Mouse (Mus musculus) neural tube, embryonic 10.5 days (tissue): ENCODE data around the gene Wwc2.

Source experiments
- DNase-seq: peaks from one replicate; pipeline ENCODE4 v3.0.0-alpha.2; 2017; ENCODE audit warnings: low spot score; ENCODE audit errors: extremely low spot score

Wwc2 gene

DNA sequence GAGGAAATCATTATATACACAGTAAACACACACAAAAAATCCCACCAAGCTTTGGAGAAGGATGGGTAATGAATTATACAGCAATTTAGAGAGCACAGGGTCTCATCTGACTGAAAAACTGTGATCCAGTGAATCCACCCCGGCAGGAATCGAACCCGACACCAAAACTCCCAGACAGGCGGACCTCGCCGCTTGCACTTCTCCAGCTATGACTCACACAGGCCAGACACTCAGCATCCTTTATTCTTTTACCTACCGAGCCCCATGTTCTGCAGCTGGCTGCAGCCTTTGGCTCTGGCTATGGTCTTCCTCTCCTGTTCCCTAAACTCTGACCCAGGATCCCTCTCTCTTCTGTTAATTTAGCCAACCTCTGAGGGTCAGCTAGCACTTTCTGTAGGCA is 85.5 kb downstream of the Wwc2 start:
- DNase-seq: no peak

DNA sequence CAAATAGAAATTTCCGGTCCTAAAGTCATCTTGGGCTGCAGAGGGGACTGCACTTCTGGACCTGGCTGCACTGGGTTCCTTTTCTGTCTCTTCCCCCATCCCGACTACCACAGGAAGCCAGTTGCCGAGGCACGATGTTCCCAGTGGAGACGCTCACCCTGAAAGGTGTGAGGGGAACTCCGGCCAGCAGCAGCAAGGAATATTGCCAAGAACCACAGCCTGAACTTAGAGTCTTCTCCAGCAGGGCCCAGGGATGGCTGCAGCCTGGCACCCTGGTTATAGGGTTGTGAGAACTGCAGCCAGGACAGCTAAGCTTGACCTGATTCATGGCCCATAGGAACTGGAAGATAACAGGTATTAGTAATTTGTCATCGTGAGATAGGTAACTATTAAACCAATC is 86.7 kb downstream of the Wwc2 start:
- no peak for DNase-seq

DNA sequence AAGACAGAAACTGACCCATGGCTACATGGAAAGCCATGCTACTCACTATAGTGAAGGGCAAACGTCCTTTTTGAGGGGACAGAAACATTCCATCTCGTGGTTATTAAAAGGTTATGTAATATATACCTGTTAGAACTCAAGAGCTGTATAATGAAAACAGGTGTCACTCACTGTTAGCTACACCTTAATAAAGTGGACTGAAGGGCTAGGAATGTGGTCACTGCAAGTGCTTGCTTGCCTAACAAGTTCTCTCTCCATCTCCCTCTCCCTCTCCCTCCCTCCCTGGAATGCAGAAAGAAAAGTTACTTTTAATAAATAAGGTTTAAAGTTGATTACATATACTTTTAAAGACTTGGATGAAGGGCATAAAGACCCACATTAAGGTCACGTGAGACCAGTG is 88.0 kb downstream of the Wwc2 start:
- no peak for DNase-seq

DNA sequence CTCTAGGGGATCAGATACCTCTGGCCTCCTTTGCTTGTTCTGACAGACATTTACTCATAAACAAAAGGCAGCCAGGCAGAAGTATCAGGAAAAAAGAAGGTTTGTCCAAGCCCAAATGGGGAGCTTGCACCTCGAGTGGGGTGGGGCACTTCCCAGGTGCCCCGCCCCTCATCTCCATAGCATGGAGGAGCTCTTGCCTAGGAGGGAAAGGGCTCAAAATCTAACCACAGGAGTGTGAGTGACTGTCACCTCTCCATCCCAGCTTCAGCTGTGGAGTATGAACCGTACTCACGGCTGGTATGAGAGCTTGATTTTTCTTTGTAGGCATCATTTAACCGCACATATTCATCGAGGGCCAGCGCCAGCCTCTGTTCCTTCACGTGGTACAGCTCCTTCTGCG is 90.4 kb downstream of the Wwc2 start:
- DNase-seq: no peak

DNA sequence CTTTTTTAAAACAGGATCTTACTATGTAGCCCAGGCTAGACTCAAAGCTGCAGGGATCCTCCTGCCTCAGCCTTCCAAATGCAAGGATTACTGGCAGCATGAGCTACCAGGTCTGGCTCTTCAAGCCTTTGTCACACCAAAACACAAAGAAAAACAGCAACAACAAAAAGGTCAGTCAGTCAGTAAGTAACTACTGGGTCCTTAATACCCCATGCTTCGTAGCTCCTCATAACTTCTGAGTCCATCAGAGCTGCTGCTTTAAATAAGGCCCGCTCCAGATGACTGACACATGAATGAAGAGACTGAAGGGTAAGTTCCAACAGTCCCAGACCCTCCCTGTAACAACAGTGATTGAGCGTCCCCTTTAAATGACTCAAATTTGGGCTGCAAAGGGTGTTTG is 90.8 kb downstream of the Wwc2 start:
- no peak for DNase-seq

DNA sequence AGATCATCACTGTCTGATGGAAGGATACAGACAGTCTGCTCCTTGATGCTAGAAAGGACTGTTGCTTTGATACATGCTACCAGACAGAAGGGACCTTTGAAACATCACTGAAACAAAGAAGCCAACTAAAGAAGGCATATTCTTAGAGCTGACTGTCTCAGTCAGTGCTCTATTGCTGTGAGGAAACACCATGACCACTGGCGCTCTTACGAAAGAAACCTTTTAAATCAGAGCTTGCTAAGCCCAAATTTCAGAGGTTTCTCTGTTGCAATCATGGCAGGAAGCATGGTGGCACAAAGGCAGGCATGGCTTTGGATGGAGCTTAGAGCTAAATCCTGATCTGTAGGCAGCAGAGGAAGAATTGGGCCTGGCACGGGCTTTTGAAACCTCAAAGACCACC is 98.3 kb downstream of the Wwc2 start:
- DNase-seq: no peak

DNA sequence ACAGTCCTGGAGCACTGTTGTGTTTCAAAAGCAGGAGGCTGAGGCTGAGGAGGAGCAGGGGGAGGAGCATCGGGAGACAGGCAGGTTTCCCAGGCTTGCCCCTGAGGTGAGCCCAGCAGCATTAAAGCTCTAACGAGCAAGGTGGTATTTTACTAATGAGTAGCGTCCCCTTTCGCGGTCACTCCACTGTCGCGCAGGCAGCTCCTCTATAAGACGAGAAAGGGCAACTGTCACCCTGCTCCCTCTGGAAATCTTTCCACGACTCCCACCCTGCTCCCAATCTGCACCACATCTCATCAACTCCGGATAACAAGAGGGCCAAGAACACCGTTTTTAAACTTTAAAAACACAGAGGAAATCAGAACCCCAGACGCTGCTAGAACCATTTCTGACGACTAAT is 99.1 kb downstream of the Wwc2 start:
- DNase-seq: no peak

DNA sequence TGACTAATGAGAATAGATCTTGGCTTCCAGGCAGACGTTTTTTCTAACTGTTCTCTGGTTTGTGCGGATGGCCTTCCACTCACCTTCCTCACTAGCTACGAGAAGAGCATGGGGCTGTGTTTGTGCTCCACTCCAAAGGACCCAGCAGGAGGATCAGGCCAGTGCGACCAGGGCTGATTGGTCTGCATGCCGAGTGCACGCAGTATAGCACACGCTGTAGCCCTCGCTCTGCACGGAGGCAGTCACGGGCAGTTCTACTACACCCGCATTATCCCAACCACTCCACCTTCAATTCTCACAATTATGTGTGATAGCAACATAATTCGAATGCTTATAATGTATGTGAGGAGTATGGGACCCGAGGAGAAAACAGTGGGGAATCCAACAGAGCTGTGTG is 99.9 kb downstream of the Wwc2 start:
- DNase-seq: no peak

DNA sequence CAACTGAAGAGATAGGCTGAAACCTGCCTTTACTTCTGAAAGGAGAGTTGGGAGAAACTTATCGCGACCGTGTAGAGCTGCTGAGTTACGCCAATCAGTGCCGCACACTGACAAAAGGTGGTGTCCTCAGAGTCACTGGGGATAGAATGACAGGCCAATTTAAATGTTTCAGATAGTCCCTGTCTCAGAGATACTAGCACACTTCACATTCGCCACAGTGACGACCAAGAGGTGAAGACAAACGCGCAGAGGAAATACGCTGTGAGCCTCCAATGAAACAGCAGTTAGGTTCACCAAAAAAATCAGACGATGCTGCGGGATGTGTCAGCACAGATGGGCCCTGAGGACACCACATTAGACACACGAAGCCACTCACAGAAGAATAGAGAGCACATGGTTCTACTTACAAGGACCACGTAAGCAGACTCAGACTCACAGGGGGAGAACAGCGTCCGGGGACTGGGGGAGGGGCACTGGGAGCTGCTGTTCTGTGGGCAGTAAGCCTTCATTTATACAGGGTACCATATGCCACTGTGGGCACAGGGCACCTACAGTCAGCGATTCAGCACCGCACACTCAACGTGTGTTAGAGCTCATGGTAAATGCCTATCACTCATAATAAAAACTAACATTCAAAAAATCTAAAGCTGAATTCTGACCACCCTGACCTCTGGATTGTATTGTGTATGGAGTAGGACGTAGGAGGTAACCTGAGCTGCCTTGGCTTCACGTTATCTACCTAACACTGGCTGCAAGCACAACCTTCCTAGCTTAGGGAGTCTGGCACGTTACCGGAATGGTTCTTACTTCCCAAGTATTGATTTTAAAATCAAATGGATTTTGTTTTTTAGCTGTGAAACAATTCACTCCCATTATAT is 100.5 kb downstream of the Wwc2 start:
- DNase-seq: no peak

DNA sequence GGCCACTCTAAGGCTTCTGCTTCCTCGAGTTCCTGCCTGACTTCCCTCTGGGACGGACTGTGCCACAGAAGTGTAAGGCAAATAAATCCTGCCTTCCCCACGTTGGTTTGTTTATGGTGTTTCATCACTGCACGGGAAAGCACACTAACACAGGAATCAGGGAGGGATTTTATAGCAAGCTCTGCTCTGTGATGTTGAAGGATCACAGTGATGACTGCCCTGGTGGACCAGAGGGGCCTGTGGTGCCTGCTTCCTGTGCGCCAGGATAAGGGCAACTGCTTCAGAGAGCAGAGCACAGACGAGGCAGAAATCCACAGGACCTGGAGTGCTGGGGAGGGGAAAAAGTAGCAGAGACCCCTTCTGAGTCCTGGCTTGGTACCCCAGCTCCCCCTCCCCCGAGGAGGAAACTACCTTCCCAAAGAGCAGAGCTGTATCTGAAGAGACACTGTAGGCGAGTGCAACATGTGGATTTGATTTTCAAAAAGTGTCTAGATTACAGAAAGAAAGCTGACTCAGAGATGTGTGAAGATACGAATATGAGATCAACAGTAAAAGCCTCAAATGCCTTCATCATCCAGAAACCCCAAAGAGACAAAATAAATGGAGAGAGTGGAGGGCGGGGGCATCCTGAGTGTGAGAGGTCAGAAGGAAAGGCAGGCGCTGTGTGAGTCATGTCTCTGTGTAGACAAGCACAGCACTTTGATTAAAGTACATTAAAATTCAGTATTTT is 101.7 kb downstream of the Wwc2 start:
- DNase-seq: no peak

DNA sequence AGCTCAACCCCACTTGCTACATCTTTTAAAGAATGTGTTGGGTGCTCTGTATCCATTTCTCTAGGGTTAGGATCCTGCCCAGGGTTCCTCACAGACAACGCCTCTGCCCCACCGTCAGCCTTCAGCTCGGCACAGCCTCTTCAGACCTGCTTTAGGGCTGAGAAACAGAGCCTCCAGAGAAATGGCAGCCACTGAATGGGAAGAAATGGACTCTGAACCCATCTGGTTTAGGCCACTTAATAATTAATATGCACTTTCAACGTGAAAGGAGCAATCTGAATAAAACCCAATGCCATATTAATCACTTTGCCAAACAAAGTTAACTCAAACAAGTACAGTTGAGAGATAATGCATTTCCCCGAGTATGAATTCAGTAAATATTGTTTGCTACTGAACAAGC is 106.4 kb downstream of the Wwc2 start:
- no peak for DNase-seq

DNA sequence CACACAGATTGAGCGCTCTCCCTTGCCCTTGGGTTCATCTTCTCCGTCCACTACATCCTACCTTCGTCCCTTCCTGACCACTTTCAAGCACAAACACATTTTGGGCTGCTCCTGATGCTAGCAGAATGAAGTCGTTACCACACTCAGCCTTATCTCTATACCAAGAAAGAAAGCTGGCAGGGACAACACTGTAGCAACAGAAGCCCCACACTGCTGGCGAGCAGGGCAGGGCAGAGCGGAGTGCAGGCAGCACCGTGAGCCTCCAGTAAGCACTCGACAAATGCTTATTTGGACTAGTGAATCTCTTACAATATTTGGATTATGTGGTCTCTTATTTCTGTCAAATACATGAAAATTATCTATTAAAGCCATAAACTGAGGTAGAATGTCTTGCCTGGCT is 107.0 kb downstream of the Wwc2 start:
- no peak for DNase-seq

DNA sequence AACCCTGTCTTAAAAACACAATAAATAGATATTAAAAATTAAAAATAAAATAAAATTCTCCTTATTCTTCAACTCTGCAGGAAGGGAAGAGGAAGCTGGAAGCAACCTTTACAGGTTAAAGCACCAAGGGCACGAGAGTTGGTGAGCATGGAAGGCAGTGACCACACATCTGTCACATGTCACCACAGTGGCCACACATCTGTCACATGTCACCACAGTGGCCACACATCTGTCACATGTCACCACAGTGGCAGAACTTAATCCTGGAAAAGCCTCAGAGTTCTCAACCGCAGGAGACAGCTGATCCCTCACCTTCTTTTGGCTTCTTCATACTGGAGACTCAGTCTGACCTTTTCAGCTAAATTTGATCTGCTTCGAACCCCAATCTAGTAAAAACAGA is 112.2 kb downstream of the Wwc2 start:
- DNase-seq: no peak

DNA sequence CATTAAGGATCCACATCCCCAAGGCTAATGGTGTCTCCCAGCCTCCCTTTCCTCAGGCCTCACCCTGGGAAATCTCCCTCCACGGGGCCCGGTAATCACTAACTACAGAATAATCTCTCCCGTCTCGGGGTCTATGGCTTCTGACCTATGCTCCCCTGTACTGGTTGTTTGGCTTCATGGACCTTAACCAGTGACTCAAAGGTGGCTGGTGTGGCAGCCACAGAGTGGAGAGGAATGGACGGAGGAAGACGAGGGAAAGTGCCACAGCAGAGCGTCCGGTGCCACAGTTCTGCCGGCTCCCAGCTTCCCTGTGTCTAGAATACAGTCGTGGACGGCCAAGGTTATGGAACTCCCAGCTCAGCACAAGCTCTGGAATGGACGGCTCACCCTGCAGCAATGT is 114.9 kb downstream of the Wwc2 start:
- DNase-seq: no peak

DNA sequence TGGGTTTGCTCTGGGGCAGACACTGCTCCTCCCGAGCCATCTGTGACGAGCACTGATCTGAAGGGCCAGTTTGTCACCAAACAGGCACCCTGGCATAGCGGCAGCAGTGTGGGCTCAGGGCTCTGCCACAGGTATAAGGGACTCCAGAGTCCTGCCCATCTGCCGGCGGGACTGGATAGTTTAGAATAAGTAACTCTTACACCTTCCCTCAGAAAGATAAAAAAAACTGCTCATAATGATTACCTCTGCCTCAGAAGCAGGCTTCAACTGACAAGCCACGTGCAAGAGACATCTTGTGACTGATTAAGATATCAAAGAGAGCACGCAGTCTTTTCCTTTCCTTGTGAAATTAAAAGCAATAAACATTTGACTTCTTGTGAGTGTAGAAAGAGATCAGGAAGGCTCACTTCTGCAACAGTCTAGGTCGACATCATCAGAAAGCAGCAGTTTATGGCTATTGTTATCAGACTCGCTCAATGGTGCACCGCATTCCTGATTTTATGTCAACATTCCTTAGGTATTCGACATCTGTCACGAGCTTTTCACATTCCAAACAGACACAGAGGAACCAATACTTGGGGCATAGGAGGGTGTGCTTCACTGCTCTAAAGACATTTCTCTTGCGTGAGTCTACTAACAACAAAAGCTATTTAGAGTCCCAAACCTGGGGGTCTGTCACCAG is 116.1 kb downstream of the Wwc2 start:
- no peak for DNase-seq

DNA sequence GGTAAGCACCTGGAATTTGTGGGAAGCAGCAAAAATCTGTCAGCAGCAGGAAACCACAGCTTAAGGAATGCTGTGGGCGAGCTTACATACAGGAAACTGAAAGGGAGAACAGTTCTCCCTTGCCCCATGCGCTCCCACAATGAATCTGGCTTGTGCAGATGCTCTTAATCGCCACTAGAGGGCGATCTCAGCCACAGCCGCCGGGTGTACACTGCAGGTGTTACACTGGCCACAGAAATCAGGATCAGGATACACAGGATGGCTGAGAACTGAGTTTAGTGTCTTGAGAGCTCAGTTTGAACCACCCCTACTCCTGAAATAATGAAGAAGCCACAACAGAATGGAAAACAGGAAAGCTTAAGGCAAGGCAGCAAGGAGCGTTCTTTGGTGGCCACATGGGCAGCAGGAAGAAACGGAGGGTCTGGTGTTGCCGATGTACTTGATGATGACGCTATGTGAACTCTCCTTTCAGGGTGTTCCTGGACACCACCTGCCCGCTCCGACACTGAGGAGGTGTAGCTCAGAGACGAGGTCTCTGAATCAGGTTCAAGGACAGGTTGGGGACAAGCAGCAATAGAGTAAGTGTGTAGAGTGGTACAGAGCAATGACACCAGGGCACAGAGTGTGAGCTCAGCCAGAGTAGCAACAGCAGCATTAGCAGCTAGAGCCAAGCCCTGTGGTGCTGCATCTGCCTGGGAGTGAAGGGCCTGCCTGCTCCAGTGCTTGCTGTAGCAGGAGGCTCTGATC is 118.2 kb downstream of the Wwc2 start:
- peak; percentile 54 for DNase-seq

DNA sequence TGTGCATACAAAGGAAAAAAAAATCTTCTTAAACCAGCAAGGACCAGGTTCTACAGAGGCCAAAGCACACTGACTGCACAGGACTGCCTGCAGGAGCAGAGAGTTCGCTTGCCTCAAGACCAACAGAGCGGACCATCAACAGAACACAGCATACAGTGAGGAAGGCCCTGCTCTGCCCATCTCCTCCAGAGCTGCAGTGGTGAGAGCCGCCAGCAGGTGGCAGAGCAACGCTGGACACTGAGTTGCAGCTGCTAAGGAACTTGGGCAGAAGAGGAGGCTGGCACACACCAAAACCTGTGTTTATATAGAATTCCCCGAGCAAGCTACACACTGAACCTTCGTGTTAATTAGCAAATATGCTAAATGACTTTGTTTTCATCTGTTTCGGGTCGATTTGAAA is 123.7 kb downstream of the Wwc2 start:
- peak; percentile 87 for DNase-seq

DNA sequence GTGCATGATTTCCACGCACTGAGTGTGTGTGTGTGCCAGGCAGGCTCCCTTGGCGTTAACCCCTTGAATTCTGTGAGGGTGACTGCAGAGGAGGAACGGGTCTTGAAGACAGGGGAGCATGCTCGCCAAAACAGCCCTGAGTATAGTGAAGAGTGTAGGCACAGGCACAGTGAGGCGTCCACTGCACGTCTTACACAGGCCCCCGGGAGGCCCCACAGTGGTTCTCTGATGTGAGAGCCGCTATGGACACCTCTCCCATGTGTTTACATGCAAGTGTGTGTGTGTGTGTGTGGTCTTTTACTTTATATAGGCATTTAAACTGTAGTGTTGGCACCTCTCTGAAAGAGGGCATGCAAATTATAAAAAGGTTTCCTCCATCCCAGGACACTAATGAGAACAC is 124.2 kb downstream of the Wwc2 start:
- DNase-seq: no peak

DNA sequence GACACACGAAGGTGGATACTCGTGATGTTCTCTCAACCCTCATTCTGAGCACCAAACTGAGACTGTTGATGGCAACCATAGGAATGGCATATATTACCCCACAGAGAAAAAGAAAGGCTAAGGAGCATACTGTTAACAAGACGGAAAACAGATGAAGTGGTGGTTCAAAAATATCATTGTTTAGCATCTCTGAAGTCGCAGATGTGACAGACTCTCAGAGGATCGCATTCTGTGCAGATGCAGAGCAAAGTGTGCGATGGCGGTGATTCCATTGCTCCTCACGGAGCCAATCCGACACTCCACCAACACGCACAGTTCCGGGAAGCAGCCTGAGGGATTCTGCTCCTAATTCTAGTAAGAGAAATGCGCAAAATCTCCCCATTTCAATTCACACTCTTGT is 131.5 kb downstream of the Wwc2 start:
- DNase-seq: no peak

DNA sequence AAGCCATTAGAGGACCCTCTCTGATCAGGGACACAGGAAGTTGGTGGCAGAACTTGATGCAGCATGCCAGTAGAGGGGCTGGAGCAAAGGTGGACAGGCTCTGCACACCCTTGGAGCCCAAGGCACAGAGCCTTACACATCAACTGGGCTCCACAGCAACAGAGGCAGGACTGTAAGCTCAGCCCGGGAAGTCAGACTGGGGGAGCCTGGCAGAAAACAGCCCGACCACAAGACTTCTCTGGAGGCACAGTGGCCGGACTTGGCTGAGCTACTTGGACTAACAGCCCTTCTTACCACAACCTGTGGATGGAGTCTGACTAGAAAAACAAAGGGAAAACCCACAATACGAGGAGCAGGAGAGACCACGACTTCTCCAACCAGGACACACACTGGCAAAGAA is 137.4 kb downstream of the Wwc2 start:
- DNase-seq: no peak

DNA sequence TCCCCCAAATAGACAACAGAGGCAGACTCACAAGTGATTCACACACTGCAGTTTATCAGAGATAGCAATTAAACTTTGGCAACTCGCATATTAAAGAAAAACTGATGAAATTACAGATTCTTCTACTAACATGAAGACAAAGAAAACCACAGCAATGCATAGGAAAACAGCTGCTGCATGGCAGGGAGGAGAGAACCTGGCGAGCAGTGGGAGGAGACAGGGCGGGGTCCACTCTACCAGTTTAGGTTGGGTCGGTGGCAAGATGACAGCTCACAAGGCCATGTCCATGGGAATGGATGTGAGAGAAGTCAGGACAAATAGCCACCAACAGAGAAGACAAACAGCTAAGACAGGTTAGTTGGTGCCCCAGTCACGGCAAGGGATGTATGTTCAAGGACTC is 138.0 kb downstream of the Wwc2 start:
- no peak for DNase-seq
